Mouse (Mus musculus): ENCODE measurements around the gene Slc35d2.

Slc35d2 gene

DNA sequence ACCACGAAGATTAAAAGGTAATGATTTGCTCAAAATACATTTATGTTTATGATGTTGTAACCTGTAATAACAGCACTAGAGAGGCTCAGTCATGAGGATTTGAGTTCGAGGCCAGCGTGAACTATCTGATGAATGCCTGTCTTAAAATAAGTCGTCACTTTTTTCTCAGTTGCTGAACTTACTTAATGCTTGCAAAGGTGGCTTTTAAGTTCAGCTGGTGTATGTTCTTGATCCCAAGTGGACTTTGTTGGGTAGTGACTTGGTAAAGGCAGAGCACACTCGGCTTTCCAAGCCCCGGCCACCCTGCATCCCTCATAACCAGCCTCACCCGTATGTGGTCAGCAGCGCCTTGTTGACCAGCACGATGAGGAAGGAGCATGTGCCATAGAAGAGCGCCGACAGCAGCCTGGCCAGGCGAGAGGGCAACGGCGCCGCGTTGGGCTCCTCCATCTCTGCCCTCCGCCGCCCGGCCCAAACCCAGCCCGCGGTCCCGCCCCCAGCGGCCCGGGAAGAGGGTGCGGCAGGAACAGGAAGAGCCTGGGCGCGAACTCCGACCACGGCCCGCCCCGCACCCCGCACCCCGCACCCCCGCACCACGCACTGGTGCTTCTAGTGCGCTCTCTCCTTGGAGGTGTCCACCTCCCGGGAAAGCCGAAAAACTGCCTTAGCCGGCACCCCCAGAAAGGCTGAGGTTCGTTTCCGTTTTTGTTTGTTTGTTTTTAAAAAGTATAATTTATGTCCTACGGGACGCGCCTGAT is at the start of gene Slc35d2:
Slc35d2 (minus strand) TSS at position 511 of the 758 bp plus-strand sequence.
- in situ Hi-C loops (cut with MboI; ENCODE audit: low pct_unique_long_range_greater_than_20kb in 1 of 2, low sequenced_read_pairs in 2 of 2, unreplicated experiment in 1 of 2) = no loop called here

- in situ Hi-C loops (cut with MboI; ENCODE audit: low pct_unique_long_range_greater_than_20kb in 1 of 2, low sequenced_read_pairs in 2 of 2, unreplicated experiment in 1 of 2) = loop anchor here in 1 of 2 experiments (25.0 kb wide), 1 partner anchor 259 kb away; the partner anchor contains the start of gene Cdk20
These were observed 48.8 kb upstream of the Slc35d2 start for GRCm38 (mm10) chr13:64178000-64178399.

DNA sequence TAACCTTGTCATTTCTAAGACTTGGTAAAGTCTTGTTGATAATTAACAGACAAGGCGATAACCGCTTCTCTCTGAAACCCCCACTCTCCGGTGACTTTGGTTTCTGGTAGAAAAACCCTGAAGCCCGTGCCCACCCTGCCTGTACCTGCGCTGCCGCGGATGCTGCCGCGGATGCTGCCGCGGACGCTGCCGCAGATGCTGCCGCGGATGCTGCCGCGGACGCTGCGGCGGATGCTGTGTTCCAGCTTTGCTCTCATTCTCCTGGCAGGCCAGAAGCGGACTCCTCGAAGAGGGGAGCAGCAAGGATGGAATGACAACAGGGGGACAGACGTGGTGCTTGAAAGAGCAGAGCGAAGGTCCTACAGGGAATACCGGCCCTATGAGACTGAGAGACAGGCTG is 40.6 kb upstream of the Slc35d2 start:
- in situ Hi-C loops (cut with MboI; ENCODE audit: low pct_unique_long_range_greater_than_20kb in 1 of 2, low sequenced_read_pairs in 2 of 2, unreplicated experiment in 1 of 2) = loop anchor here in 1 of 2 experiments (10.0 kb wide), 1 partner anchor 145 kb away; the partner anchor contains the start of gene Aaed1

DNA sequence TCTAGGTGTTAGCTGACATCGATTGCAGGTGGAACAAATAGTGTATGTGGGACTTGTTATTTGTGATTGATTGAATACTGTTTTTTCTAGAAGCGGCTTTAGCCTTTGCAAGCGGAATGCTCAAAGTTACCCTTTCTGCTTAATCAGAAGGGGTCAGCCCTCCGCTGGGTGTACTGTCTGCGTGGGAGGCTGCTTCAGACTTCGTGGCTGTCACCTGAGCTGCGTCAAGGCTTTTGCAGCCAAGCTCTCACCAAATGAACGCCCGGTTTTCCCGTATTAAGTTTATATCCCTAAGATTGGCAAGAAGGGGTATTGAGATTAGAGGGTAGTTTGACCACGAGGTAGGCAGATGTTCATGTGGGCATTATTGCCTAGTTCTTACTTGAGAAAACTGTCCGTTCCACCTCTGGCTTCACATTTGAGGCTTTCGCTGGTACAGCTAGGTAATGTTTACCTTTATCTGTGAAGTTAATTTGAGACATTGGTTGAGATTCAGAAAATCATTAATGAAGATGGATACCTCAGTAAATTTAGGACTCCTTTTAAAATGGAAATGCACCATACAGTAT is 34.1 kb upstream of the Slc35d2 start:
- in situ Hi-C loops (cut with MboI; ENCODE audit: low pct_unique_long_range_greater_than_20kb in 1 of 2, low sequenced_read_pairs in 2 of 2, unreplicated experiment in 1 of 2) = loop anchor here in 1 of 2 experiments (10.0 kb wide), 1 partner anchor 152 kb away; the partner anchor contains the start of gene Aaed1

DNA sequence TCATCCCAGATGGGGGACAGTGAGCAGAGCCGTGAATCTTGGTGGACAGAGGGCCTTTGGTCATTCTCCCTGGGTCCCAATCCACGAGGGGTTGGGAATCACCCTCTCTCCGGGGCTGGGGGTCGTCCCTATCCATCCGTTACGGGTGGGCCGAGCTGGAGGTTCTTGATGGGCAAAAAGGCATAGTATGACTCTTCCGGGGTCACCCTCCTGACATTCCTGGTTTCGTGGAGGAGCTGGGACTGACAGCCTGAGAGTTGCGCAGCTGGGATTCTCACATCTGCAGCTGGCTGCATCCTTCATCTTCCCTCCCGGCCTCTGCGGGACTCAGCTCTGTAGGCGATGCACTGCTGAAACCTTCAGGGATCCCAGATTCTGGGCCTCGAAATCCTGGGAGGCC is 33.5 kb upstream of the Slc35d2 start:
- in situ Hi-C loops (cut with MboI; ENCODE audit: low pct_unique_long_range_greater_than_20kb in 1 of 2, low sequenced_read_pairs in 2 of 2, unreplicated experiment in 1 of 2) = loop anchor here in 1 of 2 experiments (10.0 kb wide), 1 partner anchor 152 kb away; the partner anchor contains the start of gene Aaed1

DNA sequence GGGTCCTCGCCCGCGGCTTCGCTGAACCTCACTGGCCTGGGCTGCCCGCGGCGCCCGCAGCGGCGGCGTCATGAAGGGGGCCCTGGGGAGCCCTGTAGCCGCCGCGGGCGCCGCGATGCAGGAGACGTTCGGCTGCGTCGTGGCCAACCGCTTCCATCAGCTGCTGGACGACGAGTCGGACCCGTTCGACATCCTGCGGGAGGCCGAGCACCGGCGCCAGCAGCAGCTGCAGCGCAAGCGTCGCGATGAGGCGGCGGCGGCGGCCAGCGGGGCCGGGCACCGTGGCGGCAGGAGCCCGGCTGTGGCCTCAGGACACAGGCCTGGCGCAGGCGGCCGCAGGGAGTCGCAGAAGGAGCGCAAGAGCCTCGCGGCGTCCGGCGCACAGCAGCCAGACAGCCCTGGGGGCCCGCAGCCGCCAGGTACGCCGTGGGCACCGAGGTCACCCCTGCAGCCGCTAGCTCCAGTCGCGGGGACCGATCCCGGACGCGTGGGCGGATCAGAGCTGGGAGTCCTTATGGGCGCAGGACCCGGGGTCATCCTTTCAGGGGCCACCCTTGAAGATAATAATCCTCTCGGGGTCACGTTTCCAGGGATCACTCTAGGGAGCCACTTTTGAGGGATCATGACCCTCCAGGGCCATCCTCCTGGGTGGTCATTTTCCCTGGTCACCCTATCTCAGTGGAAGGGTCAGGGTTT is 32.9 kb upstream of the Slc35d2 start:
- in situ Hi-C loops (cut with MboI; ENCODE audit: low pct_unique_long_range_greater_than_20kb in 1 of 2, low sequenced_read_pairs in 2 of 2, unreplicated experiment in 1 of 2) = loop anchor here in 1 of 2 experiments (10.0 kb wide), 1 partner anchor 153 kb away; the partner anchor contains the start of gene Aaed1

DNA sequence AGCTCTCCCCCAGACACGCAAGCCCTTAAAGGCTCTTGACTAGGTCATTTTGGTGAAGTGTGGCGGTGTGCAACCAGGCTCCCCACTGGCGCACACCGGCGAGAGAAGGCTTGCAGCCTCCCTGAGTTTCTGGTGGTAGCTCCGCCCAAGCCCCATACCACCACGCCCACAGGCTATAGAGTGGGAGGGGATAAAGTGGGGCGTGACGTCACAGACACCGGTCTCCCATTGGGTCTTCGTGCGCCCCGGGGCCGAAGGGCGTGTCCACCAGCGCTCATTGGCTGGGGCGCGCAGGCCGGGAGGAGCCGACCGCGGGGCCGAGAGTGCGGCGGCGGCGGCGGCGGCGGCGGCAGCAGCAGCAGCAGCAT is 32.4 kb upstream of the Slc35d2 start, which contains the start of gene Habp4:
Habp4 (plus strand) TSS at position 277 of the 368 bp plus-strand sequence.
- in situ Hi-C loops (cut with MboI; ENCODE audit: low pct_unique_long_range_greater_than_20kb in 1 of 2, low sequenced_read_pairs in 2 of 2, unreplicated experiment in 1 of 2) = loop anchor here in 1 of 2 experiments (10.0 kb wide), 1 partner anchor 153 kb away; the partner anchor contains the start of gene Aaed1

- in situ Hi-C loops (cut with MboI; ENCODE audit: low pct_unique_long_range_greater_than_20kb in 1 of 2, low sequenced_read_pairs in 2 of 2, unreplicated experiment in 1 of 2) = no loop called here
These were observed 27.8 kb upstream of the Slc35d2 start for GRCm38 (mm10) chr13:64156966-64157365.

GRCm38 (mm10) chr13:64155171-64155571 is 26.0 kb upstream of the Slc35d2 start:
- in situ Hi-C loops (cut with MboI; ENCODE audit: low pct_unique_long_range_greater_than_20kb in 1 of 2, low sequenced_read_pairs in 2 of 2, unreplicated experiment in 1 of 2) = no loop called here

DNA sequence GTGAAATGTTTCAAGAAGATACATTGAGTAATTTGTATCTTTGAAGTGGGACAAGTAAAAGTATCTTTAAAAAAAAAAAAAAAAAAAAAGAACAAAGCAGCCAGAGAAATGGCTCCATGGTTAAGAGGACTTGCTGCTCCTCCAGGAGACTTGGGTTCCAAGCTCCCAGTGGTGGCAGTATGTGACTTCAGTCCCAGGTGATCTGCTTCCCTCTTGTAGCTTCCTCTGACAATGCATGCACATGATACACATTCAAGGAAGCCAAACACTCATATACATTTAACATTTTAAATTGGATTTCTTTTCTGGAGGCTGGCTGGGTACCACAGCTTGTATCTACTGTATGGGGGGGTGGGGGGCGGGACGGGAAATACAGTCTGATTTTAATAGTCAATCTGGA is 25.5 kb upstream of the Slc35d2 start:
- in situ Hi-C loops (cut with MboI; ENCODE audit: low pct_unique_long_range_greater_than_20kb in 1 of 2, low sequenced_read_pairs in 2 of 2, unreplicated experiment in 1 of 2) = no loop called here

- in situ Hi-C loops (cut with MboI; ENCODE audit: low pct_unique_long_range_greater_than_20kb in 1 of 2, low sequenced_read_pairs in 2 of 2, unreplicated experiment in 1 of 2) = no loop called here
These were observed 24.6 kb upstream of the Slc35d2 start for GRCm38 (mm10) chr13:64153751-64154267.

GRCm38 (mm10) chr13:64153083-64153682 is 24.0 kb upstream of the Slc35d2 start, which contains the start of gene Zfp367:
Gene Zfp367, minus strand, starts transcription at chr13:64153202.
- in situ Hi-C loops (cut with MboI; ENCODE audit: low pct_unique_long_range_greater_than_20kb in 1 of 2, low sequenced_read_pairs in 2 of 2, unreplicated experiment in 1 of 2) = no loop called here

DNA sequence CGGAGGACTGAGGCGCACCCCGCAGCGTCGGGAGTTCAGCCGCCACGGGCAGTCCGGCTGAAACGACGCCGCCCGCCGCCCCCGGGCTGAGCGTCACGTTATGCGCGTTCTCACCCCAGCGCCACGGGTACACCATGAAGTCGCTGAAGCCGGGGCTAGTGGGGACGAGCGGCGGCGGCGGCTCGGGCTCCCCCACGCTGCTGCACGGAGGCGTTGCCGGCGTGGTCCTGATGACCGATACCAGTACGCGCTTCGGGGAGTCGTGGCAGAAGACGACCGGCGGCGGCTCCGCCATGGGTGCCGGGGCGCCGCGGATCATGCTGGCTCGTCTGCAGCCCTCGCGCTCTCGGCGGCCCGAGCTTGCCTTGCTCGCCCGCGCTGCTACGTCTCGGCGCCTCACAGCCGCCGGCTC is 23.5 kb upstream of the Slc35d2 start:
- in situ Hi-C loops (cut with MboI; ENCODE audit: low pct_unique_long_range_greater_than_20kb in 1 of 2, low sequenced_read_pairs in 2 of 2, unreplicated experiment in 1 of 2) = no loop called here

DNA sequence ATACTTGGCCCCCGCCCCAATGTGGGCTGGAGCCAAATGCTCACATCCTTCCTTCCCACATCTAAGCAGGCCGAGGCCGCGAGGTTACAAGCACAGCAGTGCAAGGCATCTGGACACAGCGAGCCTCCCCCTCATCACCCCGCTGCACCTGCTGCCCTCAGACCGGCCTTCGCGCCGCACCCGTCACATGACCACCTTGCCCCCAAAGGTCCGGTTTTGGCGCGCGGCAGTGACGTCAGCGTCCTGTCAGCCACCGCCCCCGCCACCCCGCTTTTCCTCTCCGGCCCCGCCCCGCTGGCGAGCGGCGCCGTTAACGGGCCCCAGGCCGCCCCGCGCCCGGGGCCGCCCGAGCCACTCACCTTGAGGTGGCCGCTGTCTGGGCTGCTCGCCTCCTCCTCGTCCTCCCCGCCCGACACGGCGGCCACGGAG is 23.1 kb upstream of the Slc35d2 start:
- in situ Hi-C loops (cut with MboI; ENCODE audit: low pct_unique_long_range_greater_than_20kb in 1 of 2, low sequenced_read_pairs in 2 of 2, unreplicated experiment in 1 of 2) = no loop called here

GRCm38 (mm10) chr13:64150121-64150520 is 21.0 kb upstream of the Slc35d2 start:
- in situ Hi-C loops (cut with MboI; ENCODE audit: low pct_unique_long_range_greater_than_20kb in 1 of 2, low sequenced_read_pairs in 2 of 2, unreplicated experiment in 1 of 2) = no loop called here

GRCm38 (mm10) chr13:64129616-64130375 is 628 bp upstream of the Slc35d2 start:
- in situ Hi-C loops (cut with MboI; ENCODE audit: low pct_unique_long_range_greater_than_20kb in 1 of 2, low sequenced_read_pairs in 2 of 2, unreplicated experiment in 1 of 2) = no loop called here

DNA sequence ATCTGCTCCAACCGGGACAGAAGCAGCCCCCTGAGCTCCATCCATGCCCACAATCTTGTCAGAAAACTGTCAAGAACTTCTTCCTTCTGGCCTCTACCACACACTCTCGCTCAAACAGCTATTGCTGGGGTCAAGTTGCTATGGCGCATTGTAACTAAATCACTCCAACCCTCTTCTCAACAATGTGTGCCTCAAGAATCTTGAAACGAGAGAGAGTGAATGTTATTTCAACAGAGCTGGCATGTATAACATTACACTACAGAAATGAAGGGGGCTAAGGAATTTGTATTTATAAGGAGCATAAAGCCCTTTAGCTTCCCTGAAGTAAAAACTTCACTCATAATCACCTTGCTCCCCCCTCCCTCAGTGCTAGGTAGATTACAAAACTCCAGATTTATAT is 2.9 kb downstream of the Slc35d2 start:
- in situ Hi-C loops (cut with MboI; ENCODE audit: low pct_unique_long_range_greater_than_20kb in 1 of 2, low sequenced_read_pairs in 2 of 2, unreplicated experiment in 1 of 2) = no loop called here

DNA sequence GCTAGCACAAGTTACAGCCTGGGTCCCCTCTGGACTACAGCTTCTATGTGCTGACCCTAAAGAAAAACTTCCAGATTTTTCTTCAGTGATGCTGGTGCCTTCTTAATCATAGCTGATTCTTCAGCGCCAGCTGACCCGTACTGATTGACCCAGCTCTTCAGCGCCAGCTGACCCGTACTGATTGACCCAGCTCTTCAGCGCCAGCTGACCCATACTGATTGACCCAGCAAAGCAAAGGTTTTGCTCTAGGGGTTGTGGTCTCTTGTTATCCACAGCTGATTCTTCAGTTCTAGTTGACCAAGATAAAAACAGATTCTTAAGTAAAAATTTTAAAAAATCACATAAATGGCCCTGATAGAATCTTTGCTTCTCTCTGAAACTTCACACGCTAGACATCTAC is 4.3 kb downstream of the Slc35d2 start:
- in situ Hi-C loops (cut with MboI; ENCODE audit: low pct_unique_long_range_greater_than_20kb in 1 of 2, low sequenced_read_pairs in 2 of 2, unreplicated experiment in 1 of 2) = no loop called here

All from mouse embryonic stem cell (cell line).